In genomic region chr3:103141287-103141686, GRCm38 (mm10) we compare ENCODE assay signal across 12 mouse cellular contexts. TPM values are rescaled to one million over a fixed set of nuclear protein-coding genes. Genes with fewer than 3 reads are reported as not detected.
DNase-seq lines count a peak whose midpoint lies in the region; ATAC-seq and TF ChIP-seq lines count a peak whose summit lies in the region.
"Had no signal": no experiment of that assay in that cellular context is flagged by ENCODE, and none has a peak within 500 bp of the region (broad histone marks: within the 10 kb centered on the region; RNA-seq: fewer than 3 reads in every experiment).

No protein-coding gene starts in this region.

- H3K27me3 ChIP-seq in megakaryocyte, embryonic 14.5 days (replicated peaks), result no peaks in the 10 kb centered on the region
- H3K27me3 ChIP-seq in myocyte (ENCODE audit: control insufficient read depth, insufficient read depth, insufficient read length), result no peaks in the 10 kb centered on the region
- H3K27me3 ChIP-seq: limb, embryonic 15.5 days; neural tube, embryonic 15.5 days had no signal

- H3K36me3 ChIP-seq in megakaryocyte, embryonic 14.5 days (replicated peaks; ENCODE audit: low read length), result peaks cover 89% of the 10 kb centered on the region
- H3K36me3 ChIP-seq in myocyte (ENCODE audit: control insufficient read depth, insufficient read depth), result no peaks in the 10 kb centered on the region
- H3K36me3 ChIP-seq: forebrain, embryonic 10.5 days; neural tube, embryonic 15.5 days had no signal

- no peaks in the 10 kb centered on the region for H3K79me2 ChIP-seq in myocyte (ENCODE audit: control insufficient read depth, insufficient read depth)

- peaks cover 81% of the 10 kb centered on the region for H3K4me1 ChIP-seq in megakaryocyte, embryonic 14.5 days
- H3K4me1 ChIP-seq: limb, embryonic 15.5 days; neural tube, embryonic 15.5 days had no signal

- no peak overlapping the region for H3ac ChIP-seq in myocyte (ENCODE audit: control insufficient read depth, insufficient read length)

- ATAC-seq in megakaryocyte, adult 5-6 weeks (ENCODE audit: poor library complexity, severe bottlenecking), result no peak; the same call in 1 of the 2 replicates

- no peak for TF ChIP-seq POLR2A in myocyte (IDR thresholded peaks at IDR 0.05; ENCODE audit: insufficient read length, low read depth)

- DNase-seq in cerebellum, postnatal 10 days, result peak; percentile 61 to 63
- no peak for DNase-seq in cerebellum, adult 8-10 months
- DNase-seq in gastrocnemius, postnatal 10 days, result peak; percentile 25
- no peak for DNase-seq in thymus, adult 18-20 months
- DNase-seq in embryo, embryonic 11 days, result no peak
- DNase-seq: kidney, postnatal 14 days had no signal

- peak overlapping the region; percentile 27 for H3K4me2 ChIP-seq in myocyte (ENCODE audit: low read depth)
- H3K4me2 ChIP-seq: limb, embryonic 15.5 days; neural tube, embryonic 15.5 days had no signal

- no peaks in the 10 kb centered on the region for H3K9me3 ChIP-seq in megakaryocyte, embryonic 14.5 days
- H3K9me3 ChIP-seq: forebrain, embryonic 10.5 days; limb, embryonic 15.5 days; neural tube, embryonic 15.5 days had no signal

- peak overlapping the region; percentile 65 for H3K4me3 ChIP-seq in megakaryocyte, embryonic 14.5 days (replicated peaks)
- no peak overlapping the region for H3K4me3 ChIP-seq in myocyte
- H3K4me3 ChIP-seq: forebrain, embryonic 10.5 days; limb, embryonic 15.5 days; neural tube, embryonic 15.5 days had no signal

TF ChIP-seq in myocyte, 11 proteins besides CTCF, POLR2A, EP300 and RAD21:
- no peak for TF ChIP-seq MYOD1 (IDR thresholded peaks at IDR 0.05; ENCODE audit: control insufficient read depth in 1 of 3, insufficient read length in 2 of 3, low read depth in 2 of 3)
- no peak for TF ChIP-seq MAX (IDR thresholded peaks at IDR 0.05; ENCODE audit: low read depth)
- TF ChIP-seq TCF12 (IDR thresholded peaks at IDR 0.05; ENCODE audit: insufficient read depth, poor library complexity, severe bottlenecking), result no peak

RNA-seq across cellular contexts. Expression of gene Bcas2, which starts 30.2 kb away (rescaled TPM):
- 20.7 and 101 TPM in 2 replicates for polyA plus RNA-seq in megakaryocyte, embryonic 14.5 days (2012; ENCODE audit: insufficient read depth, low replicate concordance)
- 83.8 and 85.1 TPM in 2 replicates for total RNA-seq in megakaryocyte, adult 5-6 weeks (2015)
- total RNA-seq in megakaryocyte, adult 5-6 weeks (2017), result 100 and 117 TPM in 2 replicates
- 10 to 100 TPM; 53.5 to 55.6 TPM for total RNA-seq in gastrocnemius, postnatal 10 days (2021)
- 71.4 TPM for polyA plus RNA-seq in myocyte (2012; fragmentation: generic; extraction: Trizol)

RNA-seq across cellular contexts. Expression of gene Dennd2c, which starts 38.9 kb away (rescaled TPM):
- polyA plus RNA-seq in megakaryocyte, embryonic 14.5 days (2012; ENCODE audit: insufficient read depth, low replicate concordance), result 0.89 and 1.9 TPM in 2 replicates
- total RNA-seq in megakaryocyte, adult 5-6 weeks (2015), result 3.4 and 5.0 TPM in 2 replicates
- total RNA-seq in megakaryocyte, adult 5-6 weeks (2017), result 5.3 and 6.9 TPM in 2 replicates
- total RNA-seq in gastrocnemius, postnatal 10 days (2021), result 1 to 10 TPM; 5.9 to 8.6 TPM
- polyA plus RNA-seq in myocyte (2012; fragmentation: generic; extraction: Trizol), result 2.4 TPM

Comparison
In these comparisons a context has a peak if more than half of its experiments do, and no peak if none do; other contexts are left out.
1. DNase-seq: peak in cerebellum, postnatal 10 days (2 of 2) and gastrocnemius, postnatal 10 days (single experiment); none in cerebellum, adult 8-10 months (single experiment), thymus, adult 18-20 months (0 of 2) and embryo, embryonic 11 days (single experiment).